Mouse (Mus musculus) T-helper 17 cell (primary cell): ENCODE results near the gene Rnf186.

Source experiments
- in situ Hi-C, 2 experiments: fragments of 300-600 bp; cut with MboI, MseI; formaldehyde crosslinking; loops; 1 replicate in 1 of 2; 2 replicates in 1 of 2; pipeline ENCODE4 v1.15.1; 2025; ENCODE audit warnings: high pct_unique_total_duplicates in 2 of 2

The Rnf186 gene

DNA sequence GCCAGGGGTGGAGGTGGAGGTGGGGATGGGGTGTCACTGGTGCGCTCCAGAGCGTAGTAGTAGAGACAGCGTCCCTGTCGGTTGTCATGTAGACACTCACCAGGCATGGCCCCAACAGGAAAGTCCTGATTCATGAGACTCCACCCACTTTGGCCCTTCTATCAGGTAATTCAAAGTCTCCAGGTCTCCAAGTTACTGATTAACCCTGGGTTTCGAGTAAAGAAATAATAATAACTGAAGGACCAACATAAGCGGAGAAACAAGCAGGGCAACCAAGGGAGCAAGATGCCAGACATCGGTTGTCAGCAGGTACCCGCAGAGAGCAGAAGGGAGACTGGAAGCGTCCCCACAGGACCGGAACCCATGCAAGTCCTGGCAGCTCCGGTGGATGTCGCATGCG lies at the start of gene Rnf186:
Rnf186 (plus strand) TSS at position 247 of the 400 bp plus-strand sequence.
- in situ Hi-C loops: no loop called here

DNA sequence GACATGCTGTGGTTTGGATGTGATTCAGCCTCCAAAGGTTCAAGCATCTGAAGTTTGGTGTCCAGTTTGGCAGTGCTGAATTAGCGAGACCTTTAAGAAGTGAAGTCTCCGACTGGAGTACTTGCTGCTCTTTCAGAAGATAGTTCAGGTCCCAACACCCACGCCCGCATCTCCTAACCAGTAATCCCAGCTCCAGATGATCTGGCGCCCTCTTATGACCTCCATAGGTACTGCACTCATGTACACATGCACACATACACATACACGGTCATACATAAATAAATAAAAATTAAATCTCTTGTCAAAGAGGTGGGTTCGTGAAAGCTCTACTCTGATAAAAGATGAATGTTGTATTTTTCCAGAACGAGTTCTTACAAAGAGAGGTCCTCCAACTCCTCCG lies 49.6 kb upstream of the Rnf186 start:
- in situ Hi-C loops: no loop called here

DNA sequence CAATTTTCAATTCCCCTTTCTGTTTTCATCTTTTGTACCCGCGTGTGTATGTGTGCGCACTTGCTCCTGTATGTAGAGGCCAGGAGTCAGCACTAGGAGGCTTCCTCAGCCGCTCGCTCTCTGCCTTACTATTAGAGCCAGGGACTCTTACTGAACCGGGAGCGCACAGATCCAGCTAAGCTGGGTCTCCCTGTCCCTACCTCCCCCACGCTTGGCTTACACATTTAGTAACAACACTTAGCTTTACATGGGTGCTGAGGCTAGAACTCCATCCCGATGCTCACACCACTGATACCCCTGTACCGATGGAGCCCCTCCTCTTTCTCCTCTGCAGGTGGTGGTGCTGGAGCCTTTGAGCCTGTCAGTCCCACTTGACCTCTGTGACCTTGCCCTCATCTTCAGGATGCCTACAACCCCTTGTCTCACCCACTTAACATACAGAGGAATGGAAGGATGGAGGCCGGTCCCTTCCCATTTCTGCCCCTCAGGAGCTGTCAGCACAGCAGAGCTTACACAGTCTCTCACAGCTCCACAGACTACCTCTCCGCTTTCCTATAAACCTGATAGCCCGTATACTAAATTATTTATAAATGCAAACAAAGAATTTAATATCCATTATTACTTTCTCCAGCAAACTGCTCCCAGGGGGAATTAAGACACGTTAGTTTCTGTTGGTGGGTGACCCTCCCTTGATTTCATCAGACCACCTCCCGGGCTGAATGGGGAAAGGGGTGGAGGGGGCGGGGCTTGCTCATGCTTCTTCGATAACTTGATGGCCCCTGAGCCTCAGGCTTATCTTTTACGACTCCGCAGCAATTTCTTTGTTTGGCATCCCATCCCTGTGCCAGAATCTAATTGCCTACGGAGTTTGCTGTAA lies 45.4 kb upstream of the Rnf186 start:
- in situ Hi-C loops: loop anchor here in 1 of 2 experiments (5.0 kb wide), 1 partner anchor 51 kb away; the partner anchor contains the start of gene Tmco4

GRCm38 (mm10) chr4:138922131-138922459 lies 44.8 kb upstream of the Rnf186 start:
- in situ Hi-C loops: loop anchor here in 1 of 2 experiments (5.0 kb wide), 1 partner anchor 50 kb away; the partner anchor contains the start of gene Tmco4

DNA sequence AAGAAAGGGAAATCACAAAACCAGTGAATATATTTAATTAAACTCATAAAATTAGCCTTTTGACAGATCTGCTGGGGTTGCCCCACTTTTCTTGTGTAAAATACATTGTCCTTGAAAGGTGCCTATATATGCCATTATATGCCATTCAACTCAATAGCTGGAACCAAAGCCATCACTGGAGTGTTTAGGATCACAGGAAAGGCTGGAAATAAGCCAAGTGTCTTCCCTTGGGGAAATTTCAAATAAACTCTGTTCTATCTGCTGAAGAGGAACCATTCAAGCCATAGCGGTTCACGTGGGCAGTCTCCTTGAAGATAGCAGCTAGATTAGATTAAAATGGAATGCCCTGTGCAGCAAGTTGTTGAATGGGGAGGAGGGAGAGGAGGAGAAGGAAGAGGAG lies 41.4 kb upstream of the Rnf186 start:
- in situ Hi-C loops: no loop called here

GRCm38 (mm10) chr4:138933862-138934261 lies 33.0 kb upstream of the Rnf186 start:
- in situ Hi-C loops: no loop called here

DNA sequence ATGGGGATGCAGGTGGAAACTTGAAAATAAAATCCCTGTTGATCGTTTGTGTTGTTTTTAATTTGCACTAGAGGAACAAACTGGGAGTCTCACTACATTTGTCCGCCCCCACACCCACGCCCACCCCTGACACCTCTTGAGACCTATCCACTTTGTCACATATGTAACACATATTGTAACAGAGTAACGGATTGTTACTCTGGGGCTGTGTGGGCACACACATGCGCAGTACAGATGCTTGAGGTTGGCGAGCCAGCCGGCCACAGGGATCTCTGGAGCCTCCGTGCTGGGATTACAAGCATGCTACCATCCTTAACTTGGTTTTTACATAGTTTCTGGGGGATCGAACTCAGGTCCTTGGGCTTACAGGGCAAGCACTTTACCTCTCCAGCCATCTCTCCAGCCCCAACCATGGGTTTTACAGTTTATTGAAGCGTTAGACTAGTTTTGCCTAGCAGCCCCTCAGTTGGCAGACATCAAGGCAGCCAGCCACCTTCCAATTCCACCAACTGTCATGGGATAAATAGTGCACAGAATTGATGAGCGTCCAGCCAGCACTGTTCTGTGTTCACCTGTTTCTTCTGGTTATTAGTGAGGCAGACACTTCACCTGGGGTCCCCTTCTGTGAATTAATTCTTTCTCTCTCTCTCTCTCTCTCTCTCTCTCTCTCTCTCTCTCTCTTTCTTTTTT lies 32.3 kb upstream of the Rnf186 start:
- in situ Hi-C loops: no loop called here

DNA sequence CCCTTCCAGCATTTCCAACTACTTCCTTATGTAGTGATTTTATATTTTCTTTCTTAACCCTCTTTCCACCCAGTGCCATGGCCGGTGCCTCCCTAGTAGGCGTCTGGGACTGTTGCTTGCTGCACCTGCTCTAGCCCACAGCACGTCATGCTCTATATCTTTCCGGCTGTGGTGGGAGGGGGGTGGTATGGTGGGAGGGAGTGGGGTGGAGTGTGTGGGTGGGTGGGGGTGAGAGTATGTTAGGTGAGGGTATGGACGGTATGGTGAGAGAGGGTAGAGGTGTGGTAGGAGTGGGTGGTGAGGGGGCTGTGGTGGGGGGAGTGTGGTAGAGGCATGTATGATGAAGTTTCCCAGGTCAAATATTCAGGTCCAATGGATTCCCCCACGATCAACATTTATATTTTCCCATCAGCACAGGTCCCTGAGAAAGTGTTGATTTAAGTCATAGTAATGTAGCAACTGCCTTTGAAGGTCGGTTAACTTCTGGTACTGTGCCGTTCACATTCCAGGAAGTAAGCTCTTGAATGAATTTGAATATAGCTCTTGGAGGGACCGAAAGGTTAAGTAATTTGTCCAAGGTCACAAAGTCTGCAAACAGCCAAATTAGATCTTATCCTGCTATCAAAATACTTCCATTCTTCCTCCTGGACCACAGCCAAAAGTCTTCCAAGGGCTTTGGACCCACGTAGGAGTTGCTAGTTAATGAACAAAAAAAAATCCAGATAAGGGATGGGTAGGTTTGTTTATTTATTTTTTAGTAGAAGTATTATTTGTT lies 28.2 kb upstream of the Rnf186 start:
- in situ Hi-C loops: no loop called here

- in situ Hi-C loops: no loop called here
These were observed 27.4 kb upstream of the Rnf186 start for GRCm38 (mm10) chr4:138939481-138939880.

GRCm38 (mm10) chr4:138941401-138941800 lies 25.5 kb upstream of the Rnf186 start:
- in situ Hi-C loops: no loop called here

DNA sequence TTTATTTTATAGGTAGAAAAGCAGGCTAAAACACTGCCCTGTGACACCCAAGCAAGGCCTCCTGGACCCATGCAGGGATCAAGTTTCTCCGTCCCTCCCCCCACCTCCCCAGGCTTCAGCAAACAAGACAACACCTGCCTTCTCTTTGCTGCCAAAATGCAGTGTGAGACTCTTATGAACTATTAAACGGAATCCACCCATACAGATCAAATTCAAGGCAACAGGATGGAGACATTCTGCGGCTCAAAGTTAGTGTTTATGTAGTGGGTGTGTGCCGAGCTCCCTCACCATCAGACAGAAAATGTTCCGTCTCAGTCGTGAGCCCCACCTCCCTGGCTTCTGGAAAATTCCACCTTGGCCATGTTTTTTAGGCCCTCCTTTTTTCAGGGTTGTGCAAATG lies 24.9 kb upstream of the Rnf186 start:
- in situ Hi-C loops: no loop called here

DNA sequence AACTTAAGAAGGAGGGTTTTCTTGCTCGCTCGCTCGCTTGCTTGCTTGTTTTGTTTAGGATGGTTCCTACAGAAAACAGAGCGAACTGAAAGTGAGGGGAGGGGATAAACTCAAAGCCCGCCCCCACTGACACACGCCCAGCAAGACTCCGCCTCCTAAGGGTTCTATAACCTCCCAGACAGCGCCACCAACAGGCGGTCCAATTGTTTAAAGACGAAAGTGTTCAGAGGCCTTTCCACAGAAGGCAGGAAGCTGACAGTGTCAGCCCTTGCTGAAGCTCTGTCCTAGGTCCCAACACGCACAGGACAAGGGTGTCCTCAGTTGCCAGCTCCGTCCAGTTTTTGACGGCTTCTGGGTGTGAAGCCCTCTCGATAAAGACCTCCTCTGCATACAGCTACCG lies 23.2 kb upstream of the Rnf186 start:
- in situ Hi-C loops: no loop called here

- in situ Hi-C loops: no loop called here
These were observed 18.7 kb upstream of the Rnf186 start for GRCm38 (mm10) chr4:138948257-138948656.

- in situ Hi-C loops: no loop called here
These were observed 8.3 kb upstream of the Rnf186 start for GRCm38 (mm10) chr4:138958612-138959011.

- in situ Hi-C loops: no loop called here
These were observed 7.8 kb upstream of the Rnf186 start for GRCm38 (mm10) chr4:138959120-138959519.

DNA sequence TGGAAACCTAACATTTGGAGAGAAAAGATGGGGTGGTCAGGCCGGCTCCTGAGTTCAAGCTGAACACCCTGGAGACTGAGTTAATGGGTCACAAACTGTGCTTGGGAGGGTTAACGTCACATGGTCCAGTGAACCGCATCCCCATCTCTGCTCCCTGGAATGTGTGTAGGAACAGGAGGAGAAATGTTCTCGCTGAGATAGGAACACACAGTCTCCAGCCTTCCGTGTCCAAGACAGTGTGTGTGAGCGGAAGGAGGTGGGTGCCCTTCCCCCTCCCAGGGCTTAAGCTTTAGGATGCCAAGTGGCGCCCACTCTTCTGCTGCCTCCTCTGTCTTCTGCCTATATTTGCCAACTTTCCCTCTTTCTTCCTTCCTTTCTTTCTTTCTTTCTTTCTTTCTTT lies 7.0 kb upstream of the Rnf186 start:
- in situ Hi-C loops: no loop called here

DNA sequence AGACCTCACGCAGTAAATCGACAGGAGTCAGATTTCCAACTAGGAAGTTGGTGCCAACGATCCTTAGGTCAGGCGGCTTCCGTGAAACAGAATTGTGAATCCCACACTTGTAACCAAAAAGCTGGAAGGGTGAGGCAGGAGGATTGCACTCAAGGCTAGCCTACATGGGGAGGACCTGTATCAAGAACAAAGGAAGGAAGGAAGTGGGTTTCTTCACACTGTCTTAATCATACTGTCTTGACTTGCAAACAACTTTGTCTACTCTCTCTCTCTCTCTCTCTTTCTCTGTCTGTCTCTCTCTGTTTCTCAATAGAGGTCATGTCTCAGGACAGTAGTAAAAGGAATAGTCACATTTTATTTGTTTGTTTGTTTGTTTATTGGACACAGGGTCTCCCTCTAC lies 4.2 kb upstream of the Rnf186 start:
- in situ Hi-C loops: no loop called here

DNA sequence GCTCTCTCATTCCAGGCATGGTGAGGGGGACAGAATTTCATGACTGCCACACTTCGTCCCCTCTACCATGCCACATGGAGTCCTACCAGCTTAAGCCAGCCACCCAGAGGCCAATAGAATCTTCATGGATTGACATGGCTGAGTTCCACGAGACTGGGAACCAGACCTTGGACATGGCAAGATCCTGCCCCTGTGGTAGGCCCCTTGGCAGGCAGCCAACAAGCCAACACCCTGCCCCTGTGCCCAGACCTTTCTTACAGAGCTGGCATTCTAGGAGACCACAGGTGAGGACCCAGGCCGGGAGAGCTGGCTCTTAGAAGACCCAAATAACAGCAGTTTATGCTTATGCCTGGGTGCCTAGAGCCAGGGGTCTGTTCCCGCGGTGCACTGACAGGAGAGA lies 1.0 kb upstream of the Rnf186 start:
- in situ Hi-C loops: no loop called here

DNA sequence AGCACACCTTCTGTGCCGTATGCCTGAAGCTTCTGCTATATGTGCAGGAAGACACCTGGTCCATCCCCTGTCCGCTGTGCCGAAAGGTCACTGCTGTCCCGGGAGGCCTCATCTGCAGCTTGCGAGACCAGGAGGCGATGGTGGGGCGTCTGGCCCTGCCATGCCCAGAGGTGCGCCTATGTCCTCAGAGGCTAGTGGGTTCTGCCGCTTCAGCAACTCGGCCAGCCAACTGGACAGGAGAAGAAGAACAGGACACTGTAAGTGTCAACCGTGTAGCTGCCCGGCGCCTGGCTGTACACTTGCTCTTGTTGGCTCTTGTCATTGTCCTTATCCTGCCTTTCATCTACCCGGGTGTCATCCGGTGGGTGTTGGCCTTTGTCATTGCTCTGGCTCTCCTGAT lies 573 bp downstream of the Rnf186 start:
- in situ Hi-C loops: no loop called here

DNA sequence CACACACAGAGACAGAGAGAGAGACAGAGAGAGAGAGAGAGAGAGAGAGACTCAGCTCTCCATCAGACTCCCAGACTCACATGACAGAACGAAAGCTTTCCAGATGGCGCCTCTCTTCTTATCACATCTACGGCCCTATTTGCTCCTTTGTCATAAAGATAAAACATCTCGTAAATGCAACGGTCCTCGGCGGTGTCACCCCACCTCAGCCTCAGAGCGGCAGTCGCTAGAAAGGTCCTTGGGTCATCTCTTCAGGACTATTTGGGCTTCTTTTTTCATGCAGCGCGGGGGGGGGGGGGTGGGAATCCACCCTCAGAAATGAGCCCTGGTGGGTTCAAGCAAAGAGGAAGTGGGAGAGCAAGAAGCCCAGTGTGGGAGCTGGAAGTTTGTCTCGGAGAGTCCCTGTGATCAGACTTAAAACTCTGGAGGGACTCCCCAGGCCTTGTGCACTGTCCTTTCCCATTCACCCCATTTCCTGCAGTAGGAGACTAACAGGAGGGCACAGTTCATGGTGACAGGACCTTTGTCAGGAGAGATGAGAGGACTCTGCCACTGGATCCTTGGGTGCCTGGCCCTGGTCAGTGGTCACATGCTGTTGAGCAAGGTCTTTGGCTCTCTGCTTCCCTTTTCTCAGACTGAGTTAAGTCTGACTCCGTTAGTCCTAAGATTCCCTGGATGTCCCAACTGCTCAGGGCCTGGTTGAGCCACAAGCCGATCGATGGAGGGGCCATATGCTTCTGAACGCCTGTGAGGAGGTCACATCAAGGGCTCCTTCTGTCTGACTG lies 2.1 kb downstream of the Rnf186 start:
- in situ Hi-C loops: no loop called here

- in situ Hi-C loops: loop anchor here (5.0 to 10.0 kb wide), 3 partner anchors 47 to 652 kb away; partner anchors contain the start of gene Capzb (in 1 of the 2)
These were observed 2.8 kb downstream of the Rnf186 start for GRCm38 (mm10) chr4:138969736-138970135.
